Mouse (Mus musculus) CH12.LX (cell line): ENCODE results near the gene Fndc9. TPM values are rescaled to one million over a fixed set of nuclear protein-coding genes. Genes with fewer than 3 reads are reported as not detected.

Experiments
- DNase-seq: peaks from one replicate; pipeline ENCODE4 v3.0.0-alpha.2; 2013; ENCODE audit errors: extremely low read depth
- H3K27ac ChIP-seq: 2 replicates; pipeline ENCODE4 v1.5.1; 2012; ENCODE audit warnings: low read depth, mild to moderate bottlenecking, control low read depth, moderate library complexity; ENCODE audit not compliant: insufficient read depth
- H3K27me3 ChIP-seq: replicated peaks from 2 replicates; pipeline ENCODE3; 2012; ENCODE audit warnings: inconsistent platforms
- H3K36me3 ChIP-seq, 2 experiments: replicated peaks in 1 of 2; 2 replicates each; pipeline versions ENCODE3 to v1.6.1; 2012; ENCODE audit warnings: inconsistent platforms in 1 of 2, low read length in 1 of 2, mild to moderate bottlenecking in 1 of 2, mixed read lengths in 1 of 2, moderate library complexity in 1 of 2; ENCODE audit not compliant: control insufficient read depth in 1 of 2, insufficient read depth in 1 of 2
- H3K4me1 ChIP-seq, 2 experiments: 2 replicates each; pipeline ENCODE4 v1.6.1; 2012; ENCODE audit warnings: inconsistent platforms in 1 of 2, moderate library complexity in 1 of 2; ENCODE audit not compliant: insufficient read depth in 2 of 2, control insufficient read depth in 1 of 2
- H3K4me2 ChIP-seq: 2 replicates; pipeline ENCODE4 v1.6.1; 2012; ENCODE audit warnings: low read depth, mild to moderate bottlenecking, control low read depth; ENCODE audit not compliant: poor library complexity, insufficient read depth, severe bottlenecking
- H3K4me3 ChIP-seq, 3 experiments: fragments of 150-350 bp in 1 of 3; sonication (generic) in 1 of 3; replicated peaks in 1 of 3; 2 replicates each; pipeline versions ENCODE3 to v1.5.1; 2011 to 2012; ENCODE audit warnings: low read depth in 2 of 3, low read length in 2 of 3, mild to moderate bottlenecking in 2 of 3, moderate library complexity in 2 of 3, control low read depth in 1 of 3, improper control_type of control experiment in 1 of 3, inconsistent platforms in 1 of 3, mixed read lengths in 1 of 3; ENCODE audit not compliant: poor library complexity in 1 of 3
- H3K79me2 ChIP-seq: replicated peaks from 2 replicates; pipeline ENCODE4 v1.6.1; 2012; ENCODE audit warnings: mild to moderate bottlenecking, moderate library complexity; ENCODE audit not compliant: control insufficient read depth, poor library complexity, insufficient read depth, severe bottlenecking; ENCODE audit errors: extremely low read depth
- H3K9ac ChIP-seq: 2 replicates; pipeline ENCODE4 v1.6.1; 2012; ENCODE audit warnings: low read depth, mild to moderate bottlenecking, control low read depth, moderate library complexity; ENCODE audit not compliant: insufficient read depth
- H3K9me3 ChIP-seq: replicated peaks from 2 replicates; pipeline ENCODE3; 2012; ENCODE audit warnings: low read length, inconsistent platforms, mixed read lengths
- BHLHE40 ChIP-seq: IDR thresholded peaks from 2 replicates; pipeline ENCODE4 v1.6.1; 2011; ENCODE audit warnings: mild to moderate bottlenecking, low read depth, low read length, improper control_type of control experiment
- CHD1 ChIP-seq: IDR thresholded peaks from 2 replicates; pipeline ENCODE4 v1.6.1; 2012; ENCODE audit warnings: low read depth, low read length, improper control_type of control experiment, inconsistent platforms
- CHD2 ChIP-seq: IDR thresholded peaks from 2 replicates; pipeline ENCODE4 v1.6.1; 2011; ENCODE audit warnings: low read length, improper control_type of control experiment
- E2F4 ChIP-seq: IDR thresholded peaks from 2 replicates; pipeline ENCODE4 v1.6.1; 2011; ENCODE audit warnings: low read depth, low read length, improper control_type of control experiment; ENCODE audit not compliant: insufficient replicate concordance
- ELF1 ChIP-seq: IDR thresholded peaks from 2 replicates; pipeline ENCODE4 v1.6.1; 2014; ENCODE audit warnings: low read depth, mild to moderate bottlenecking, inconsistent platforms, low read length, improper control_type of control experiment
- EP300 ChIP-seq: IDR thresholded peaks from 2 replicates; pipeline ENCODE4 v1.6.1; 2011; ENCODE audit warnings: low read length, improper control_type of control experiment
- HCFC1 ChIP-seq: IDR thresholded peaks from 2 replicates; pipeline ENCODE4 v1.6.1; 2012; ENCODE audit warnings: low read depth, mild to moderate bottlenecking, inconsistent platforms, low read length, improper control_type of control experiment
- IRF4 ChIP-seq: IDR thresholded peaks from 2 replicates; pipeline ENCODE4 v1.6.1; 2014; ENCODE audit warnings: low read depth, mild to moderate bottlenecking, inconsistent platforms, low read length, improper control_type of control experiment
- JUN ChIP-seq: IDR thresholded peaks from 2 replicates; pipeline ENCODE4 v1.6.1; 2011; ENCODE audit warnings: low read depth, mild to moderate bottlenecking, low read length, improper control_type of control experiment, moderate library complexity; ENCODE audit not compliant: insufficient read depth
- JUND ChIP-seq: conservative IDR thresholded peaks from 2 replicates; pipeline ENCODE4 v1.6.1; 2011; ENCODE audit warnings: low read depth, low read length, improper control_type of control experiment
- KAT2A ChIP-seq: IDR thresholded peaks from 2 replicates; pipeline ENCODE4 v1.6.1; 2012; ENCODE audit warnings: low read length, improper control_type of control experiment, inconsistent platforms; ENCODE audit not compliant: insufficient replicate concordance
- MAFK ChIP-seq: IDR thresholded peaks from 2 replicates; pipeline ENCODE4 v1.6.1; 2011; ENCODE audit warnings: low read length, improper control_type of control experiment; ENCODE audit not compliant: insufficient replicate concordance
- MYC ChIP-seq: IDR thresholded peaks from 2 replicates; pipeline ENCODE4 v1.6.1; 2011; ENCODE audit warnings: low read depth, mild to moderate bottlenecking, improper control_type of control experiment, low read length
- NELFE ChIP-seq: IDR thresholded peaks from 2 replicates; pipeline ENCODE4 v1.6.1; 2011; ENCODE audit warnings: low read depth, low read length, improper control_type of control experiment
- NRF1 ChIP-seq: IDR thresholded peaks from 2 replicates; pipeline ENCODE4 v1.6.1; 2014; ENCODE audit warnings: low read depth, mild to moderate bottlenecking, inconsistent platforms, low read length, improper control_type of control experiment, moderate library complexity
- SMC3 ChIP-seq: IDR thresholded peaks from 2 replicates; pipeline ENCODE4 v1.6.1; 2011; ENCODE audit warnings: low read depth, low read length, improper control_type of control experiment
- TBP ChIP-seq: conservative IDR thresholded peaks from 2 replicates; pipeline ENCODE4 v1.6.1; 2011; ENCODE audit warnings: low read depth, low read length, improper control_type of control experiment
- TCF12 ChIP-seq: IDR thresholded peaks from 2 replicates; pipeline ENCODE4 v1.6.1; 2014; ENCODE audit warnings: low read depth, mild to moderate bottlenecking, inconsistent platforms, low read length, improper control_type of control experiment
- ZMIZ1 ChIP-seq: IDR thresholded peaks from 2 replicates; pipeline ENCODE4 v1.6.1; 2012; ENCODE audit warnings: low read depth, mild to moderate bottlenecking, inconsistent platforms, low read length, improper control_type of control experiment
- ZNF384 ChIP-seq: IDR thresholded peaks from 2 replicates; pipeline ENCODE4 v1.6.1; 2012; ENCODE audit warnings: low read depth, low read length, improper control_type of control experiment, inconsistent platforms
- dilution Hi-C: fragments of 300-500 bp; cut with MboI; formaldehyde crosslinking; loops from 2 replicates; pipeline ENCODE4 v1.14.3; 2020; ENCODE audit warnings: low sequenced_read_pairs; ENCODE audit not compliant: extremely low pct_unique_long_range_greater_than_20kb, extremely low pct_ligation_motif_present
- in situ Hi-C: fragments of 300-500 bp; cut with MboI; formaldehyde crosslinking; loops from 3 replicates; pipeline ENCODE4 v1.14.3; 2019; ENCODE audit warnings: low sequenced_read_pairs, low pct_ligation_motif_present, low pct_unique_long_range_greater_than_20kb, mixed read lengths
- polyA plus RNA-seq: library from polyadenylated mRNA; unstranded; fragments of >175 nt; gene quantifications from 2 replicates; pipeline ENCODE4 v1.2.1, GENCODE M21; 2012; ENCODE audit warnings: low read depth; ENCODE audit not compliant: insufficient read length
- total RNA-seq, 2 experiments: library from RNA; depleted of rRNA; stranded (reverse); fragments of 300-350 nt in 1 of 2; fragments of >200 nt in 1 of 2; gene quantifications; 2 replicates each; pipeline ENCODE4 v1.2.3; 2012 to 2014

The Fndc9 gene
- total and polyA plus RNA-seq, 3 experiments: 3.9 to 12.1 TPM; not detected in 1

GRCm38 (mm10) chr11:46289022-46289421 is 53.7 kb downstream of the Fndc9 start:
- dilution Hi-C loops: no loop called here
- TF ChIP-seq CHD1 (no peak), IRF4 (peak; percentile 16; the same call in 1 of the 2 replicates), NELFE (no peak), SMC3 (no peak; the same call in 1 of the 2 replicates), TCF12 (no peak), MYC (no peak), ZMIZ1 (no peak), JUND (no peak), JUN (no peak), BHLHE40 (0 out of 2 replicates have a peak, but pooled peaks have one; percentile 11), KAT2A (no peak), E2F4 (no peak), MAFK (no peak), ELF1 (no peak), NRF1 (no peak), EP300 (0 out of 2 replicates have a peak, but pooled peaks have one; percentile 28), HCFC1 (no peak), ZNF384 (no peak), CHD2 (no peak), TBP (no peak)
- no peak overlapping the region for H3K4me2 ChIP-seq
- H3K36me3 ChIP-seq: peaks cover 65 to 86% of the 10 kb centered on the region in 2 experiments
- no peaks in the 10 kb centered on the region for H3K27me3 ChIP-seq
- no peak overlapping the region for H3K27ac ChIP-seq
- H3K9me3 ChIP-seq: no peaks in the 10 kb centered on the region
- in situ Hi-C loops: no loop called here
- H3K4me1 ChIP-seq: peaks cover 20 to 93% of the 10 kb centered on the region in 2 experiments
- no peak overlapping the region for H3K9ac ChIP-seq
- H3K4me3 ChIP-seq: no peak overlapping the region
- DNase-seq: no peak
- peaks cover 39% of the 10 kb centered on the region for H3K79me2 ChIP-seq

Other genes starting within 250 kb of the Fndc9 start
- 2.9 and 3.3 TPM in 2 replicates for gene Gm12166, start 183.2 kb upstream of the Fndc9 start, total RNA-seq (2012; rRNA removed)
- gene Gm12166, start 183.2 kb upstream of the Fndc9 start, total RNA-seq (2014; rRNA removed): 19.0 and 19.1 TPM in 2 replicates
- 2.3 and 6.2 TPM in 2 replicates for gene Gm12166, start 183.2 kb upstream of the Fndc9 start, polyA plus RNA-seq
- 3.0 and 3.5 TPM in 2 replicates for gene Adam19, start 179.5 kb upstream of the Fndc9 start, total RNA-seq (2012; rRNA removed)
- gene Adam19, start 179.5 kb upstream of the Fndc9 start, total RNA-seq (2014; rRNA removed): 3.8 and 4.5 TPM in 2 replicates
- 7.0 and 9.0 TPM in 2 replicates for gene Adam19, start 179.5 kb upstream of the Fndc9 start, polyA plus RNA-seq
- 0.08 TPM in 2 replicates for gene Nipal4, start 69.0 kb upstream of the Fndc9 start, total RNA-seq (2012; rRNA removed)
- not detected in 2 replicates for gene Nipal4, start 69.0 kb upstream of the Fndc9 start, total RNA-seq (2014; rRNA removed)
- not detected in 2 replicates for gene Nipal4, start 69.0 kb upstream of the Fndc9 start, polyA plus RNA-seq
- gene Cyfip2, start 77.3 kb downstream of the Fndc9 start, total RNA-seq (2012; rRNA removed): 77.6 and 97.6 TPM in 2 replicates
- 36.1 and 40.7 TPM in 2 replicates for gene Cyfip2, start 77.3 kb downstream of the Fndc9 start, total RNA-seq (2014; rRNA removed)
- 161 and 194 TPM in 2 replicates for gene Cyfip2, start 77.3 kb downstream of the Fndc9 start, polyA plus RNA-seq
- 0.29 and 0.64 TPM in 2 replicates for gene Itk, start 154.0 kb downstream of the Fndc9 start, total RNA-seq (2012; rRNA removed)
- 0.11 and 0.14 TPM in 2 replicates for gene Itk, start 154.0 kb downstream of the Fndc9 start, total RNA-seq (2014; rRNA removed)
- 0.14 and 0.17 TPM in 2 replicates for gene Itk, start 154.0 kb downstream of the Fndc9 start, polyA plus RNA-seq
- 2.6 and 2.7 TPM in 2 replicates for gene Fam71b, start 161.0 kb downstream of the Fndc9 start, total RNA-seq (2012; rRNA removed)
- gene Fam71b, start 161.0 kb downstream of the Fndc9 start, total RNA-seq (2014; rRNA removed): 0.46 TPM in 1 of 2 replicates, not detected in the other
- 2.4 and 2.6 TPM in 2 replicates for gene Fam71b, start 161.0 kb downstream of the Fndc9 start, polyA plus RNA-seq
- gene Med7, start 201.4 kb downstream of the Fndc9 start, total RNA-seq (2012; rRNA removed): 32.7 and 37.1 TPM in 2 replicates
- gene Med7, start 201.4 kb downstream of the Fndc9 start, total RNA-seq (2014; rRNA removed): 104 and 115 TPM in 2 replicates
- gene Med7, start 201.4 kb downstream of the Fndc9 start, polyA plus RNA-seq: 59.9 and 60.0 TPM in 2 replicates
- gene Havcr2, start 219.4 kb downstream of the Fndc9 start, total RNA-seq (2012; rRNA removed): 0.08 TPM in 1 of 2 replicates, not detected in the other
- gene Havcr2, start 219.4 kb downstream of the Fndc9 start, total RNA-seq (2014; rRNA removed): 0.20 and 0.27 TPM in 2 replicates
- gene Havcr2, start 219.4 kb downstream of the Fndc9 start, polyA plus RNA-seq: 0.44 and 0.60 TPM in 2 replicates